Mouse (Mus musculus): ENCODE measurements at regions not wholly inside any gene's neighbourhood (a gene's known extent, or its start where the extent isn't known, plus 50 kb on each side); places are given as distances from the start of the nearest gene placed in this dataset.

DNA sequence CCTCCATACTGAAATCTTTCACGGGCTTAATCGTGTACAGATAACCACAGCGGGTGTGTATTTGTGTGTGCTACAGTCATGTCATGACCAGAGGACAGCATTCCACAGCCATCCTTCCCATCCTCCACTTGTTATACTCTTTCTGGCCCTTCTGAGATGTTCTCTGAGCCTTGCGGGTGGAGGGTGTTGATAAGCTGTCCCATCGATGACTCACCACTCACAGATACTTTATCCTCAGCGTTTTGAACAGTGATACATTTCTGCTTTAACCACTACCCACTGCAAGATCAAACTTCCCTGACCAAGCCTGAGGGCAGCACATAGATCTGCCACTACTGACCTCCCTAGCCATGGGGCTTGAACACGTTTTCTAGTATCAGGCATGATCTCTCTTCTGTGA is 274.3 kb upstream of the Rtl1 start:
- 79% methylated on average over 7 of the region's 7 CpGs for WGBS
- Histone ChIP-seq H3K4me1 (ENCODE audit: control insufficient read depth, insufficient read depth, low read length) (no peaks in the 10 kb centered on the region), H3K4me3 (replicated peaks; ENCODE audit: control insufficient read depth, low read depth, low read length) (no peak overlapping the region), H3K27ac (ENCODE audit: control insufficient read depth, insufficient read depth, low read depth, low read length, poor library complexity) (no peak overlapping the region)
- TF ChIP-seq CTCF (IDR thresholded peaks at IDR 0.05; ENCODE audit: control insufficient read depth, insufficient read depth, low read length) (no peak), POLR2A (IDR thresholded peaks at IDR 0.05; ENCODE audit: borderline replicate concordance, control insufficient read depth, low read depth, low read length) (no peak)

DNA sequence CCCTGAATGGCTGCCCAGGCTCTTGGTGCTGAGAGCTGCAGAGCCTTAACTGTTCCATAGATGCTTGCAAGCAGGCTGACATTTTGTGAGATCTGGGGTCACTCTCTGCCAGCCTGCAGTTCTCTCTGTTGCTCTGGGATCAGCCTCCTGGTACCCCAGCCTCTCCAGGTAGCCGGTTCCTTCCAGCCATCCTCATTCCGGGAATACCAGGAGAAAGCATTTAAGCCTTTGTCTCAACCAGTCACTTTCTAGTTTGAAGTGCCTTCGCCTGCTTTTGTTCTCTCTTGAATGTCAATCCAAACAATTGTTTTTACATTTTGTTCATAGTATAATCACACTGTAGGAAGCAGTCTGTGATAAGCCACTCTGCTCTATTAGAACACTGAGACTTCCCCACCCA is 281.0 kb upstream of the Rtl1 start:
- no peak for TF ChIP-seq CTCF (IDR thresholded peaks at IDR 0.05; ENCODE audit: control insufficient read depth, insufficient read depth, low read length)
- TF ChIP-seq POLR2A (IDR thresholded peaks at IDR 0.05; ENCODE audit: borderline replicate concordance, control insufficient read depth, low read depth, low read length): no peak
- Histone ChIP-seq H3K27ac (ENCODE audit: control insufficient read depth, insufficient read depth, low read depth, low read length, poor library complexity) (no peak overlapping the region), H3K4me3 (replicated peaks; ENCODE audit: control insufficient read depth, low read depth, low read length) (no peak overlapping the region), H3K4me1 (ENCODE audit: control insufficient read depth, insufficient read depth, low read length) (no peaks in the 10 kb centered on the region)
- 73% methylated on average over 3 of the region's 3 CpGs for WGBS

DNA sequence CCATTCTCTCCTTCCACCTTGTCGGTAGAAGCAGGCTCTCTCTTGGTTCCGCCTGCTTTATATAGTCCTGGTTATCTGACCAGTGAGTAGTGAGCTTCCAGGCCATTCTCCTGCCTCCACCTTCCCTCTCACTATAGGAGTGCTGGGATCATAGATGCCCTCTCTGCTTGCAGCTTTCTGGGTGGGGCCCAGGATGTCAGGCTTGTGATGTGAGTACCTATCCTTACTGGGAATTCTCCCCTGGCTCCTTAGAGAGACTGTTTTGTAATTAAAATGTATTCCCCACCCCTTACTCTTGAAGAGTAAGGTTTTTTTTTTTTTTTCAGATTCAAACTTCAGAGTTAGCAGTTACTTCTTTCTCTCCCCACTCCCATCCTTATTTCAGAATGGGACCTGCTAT is 291.1 kb upstream of the Rtl1 start:
- no peak overlapping the region for H3K4me3 ChIP-seq (replicated peaks; ENCODE audit: control insufficient read depth, low read depth, low read length)
- no peak for TF ChIP-seq CTCF (IDR thresholded peaks at IDR 0.05; ENCODE audit: control insufficient read depth, insufficient read depth, low read length)
- no peak for TF ChIP-seq POLR2A (IDR thresholded peaks at IDR 0.05; ENCODE audit: borderline replicate concordance, control insufficient read depth, low read depth, low read length)
- H3K27ac ChIP-seq (ENCODE audit: control insufficient read depth, insufficient read depth, low read depth, low read length, poor library complexity): no peak overlapping the region
- WGBS: 71% methylated on average over 2 of the region's 2 CpGs
- H3K4me1 ChIP-seq (ENCODE audit: control insufficient read depth, insufficient read depth, low read length): no peaks in the 10 kb centered on the region; the same call in 1 of the 2 replicates

DNA sequence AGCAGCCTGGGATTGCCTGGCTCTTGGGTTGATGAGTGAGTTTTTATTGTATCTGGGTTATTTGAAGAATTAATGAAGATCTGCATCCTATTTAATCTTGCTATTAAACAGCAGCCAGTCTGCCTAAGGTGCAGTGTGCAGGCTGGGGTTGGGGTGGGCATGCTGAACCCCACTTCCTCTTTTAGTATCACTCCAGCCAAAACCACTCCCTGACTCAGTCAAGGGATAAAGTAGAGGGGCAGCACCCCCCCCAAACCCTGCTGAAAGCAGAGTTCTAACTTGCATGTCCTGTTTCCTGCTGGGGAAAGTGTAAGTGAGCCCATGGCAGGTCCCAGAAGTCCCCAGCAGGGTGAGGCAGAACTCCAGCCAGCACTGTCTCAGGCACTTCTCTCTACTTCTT is 292.7 kb upstream of the Rtl1 start:
- no peak overlapping the region for H3K4me3 ChIP-seq (replicated peaks; ENCODE audit: control insufficient read depth, low read depth, low read length)
- no peak for TF ChIP-seq CTCF (IDR thresholded peaks at IDR 0.05; ENCODE audit: control insufficient read depth, insufficient read depth, low read length)
- no peak for TF ChIP-seq POLR2A (IDR thresholded peaks at IDR 0.05; ENCODE audit: borderline replicate concordance, control insufficient read depth, low read depth, low read length)
- H3K4me1 ChIP-seq (ENCODE audit: control insufficient read depth, insufficient read depth, low read length): no peaks in the 10 kb centered on the region; the same call in 1 of the 2 replicates
- no peak overlapping the region for H3K27ac ChIP-seq (ENCODE audit: control insufficient read depth, insufficient read depth, low read depth, low read length, poor library complexity)

DNA sequence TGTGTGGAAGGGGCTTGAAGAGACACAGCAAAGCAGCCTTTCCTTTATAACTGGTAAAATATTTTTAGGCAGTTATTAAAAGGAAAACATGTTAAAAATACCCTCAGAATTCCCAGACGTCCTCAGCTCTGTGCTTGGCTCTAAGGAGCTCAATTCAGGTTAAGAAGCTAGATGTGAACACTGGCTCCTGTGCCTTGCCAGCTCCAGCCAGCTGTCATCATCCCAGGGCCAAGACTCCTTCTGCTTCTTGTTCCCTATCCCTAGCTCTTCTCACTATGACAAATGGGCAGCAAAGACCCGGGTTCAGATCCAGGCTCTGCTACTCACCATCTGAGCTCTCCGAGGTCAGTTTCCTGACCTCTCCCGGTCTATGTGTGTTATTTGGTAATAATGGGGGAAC is 293.5 kb upstream of the Rtl1 start:
- WGBS: 72% methylated on average over 4 of the region's 4 CpGs
- H3K4me3 ChIP-seq (replicated peaks; ENCODE audit: control insufficient read depth, low read depth, low read length): no peak overlapping the region
- TF ChIP-seq CTCF (IDR thresholded peaks at IDR 0.05; ENCODE audit: control insufficient read depth, insufficient read depth, low read length): no peak
- no peak for TF ChIP-seq POLR2A (IDR thresholded peaks at IDR 0.05; ENCODE audit: borderline replicate concordance, control insufficient read depth, low read depth, low read length)
- H3K27ac ChIP-seq (ENCODE audit: control insufficient read depth, insufficient read depth, low read depth, low read length, poor library complexity): no peak overlapping the region
- H3K4me1 ChIP-seq (ENCODE audit: control insufficient read depth, insufficient read depth, low read length): no peaks in the 10 kb centered on the region

DNA sequence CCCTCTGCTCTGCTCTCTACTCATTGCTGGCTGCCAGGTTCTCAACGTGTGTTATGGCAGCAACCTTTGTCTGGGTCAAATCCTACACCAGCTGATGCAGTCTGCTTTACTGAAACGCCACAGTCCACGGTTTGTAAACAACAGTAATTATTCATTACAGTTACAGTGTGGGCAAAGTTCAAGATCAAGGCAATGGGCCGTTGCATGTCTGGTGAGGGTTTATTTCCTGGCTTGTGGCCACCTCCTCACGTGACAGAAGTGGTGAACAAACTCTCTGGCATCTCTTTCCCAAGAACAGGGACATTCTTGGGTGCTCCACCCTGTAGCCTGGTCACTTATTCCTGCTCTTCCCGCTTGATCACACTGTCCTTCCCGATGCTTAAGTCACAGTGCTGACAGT is 295.3 kb upstream of the Rtl1 start:
- TF ChIP-seq POLR2A (IDR thresholded peaks at IDR 0.05; ENCODE audit: borderline replicate concordance, control insufficient read depth, low read depth, low read length) (no peak), CTCF (IDR thresholded peaks at IDR 0.05; ENCODE audit: control insufficient read depth, insufficient read depth, low read length) (no peak)
- Histone ChIP-seq H3K4me1 (ENCODE audit: control insufficient read depth, insufficient read depth, low read length) (no peaks in the 10 kb centered on the region), H3K4me3 (replicated peaks; ENCODE audit: control insufficient read depth, low read depth, low read length) (no peak overlapping the region), H3K27ac (ENCODE audit: control insufficient read depth, insufficient read depth, low read depth, low read length, poor library complexity) (no peak overlapping the region)
- WGBS: 55% methylated on average over 7 of the region's 7 CpGs

DNA sequence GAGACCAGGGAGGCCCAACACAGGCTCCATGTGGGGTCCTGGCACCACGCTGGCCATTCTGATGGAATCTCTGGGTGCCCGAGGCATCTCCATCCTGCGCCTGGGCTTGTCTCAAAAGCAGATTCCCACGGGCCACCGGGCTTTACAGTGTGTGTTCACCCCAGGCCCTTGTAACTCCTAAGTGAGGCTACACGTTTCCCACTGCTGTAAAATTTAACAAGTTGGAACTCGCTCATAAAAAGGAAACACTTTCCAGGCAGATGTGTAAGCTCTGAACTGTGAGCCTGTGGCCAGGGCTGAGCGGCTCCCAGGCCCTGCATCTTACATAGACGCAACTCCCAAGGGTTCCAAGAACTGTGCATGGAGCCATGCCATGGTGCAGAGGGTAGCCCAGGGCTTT is 296.3 kb upstream of the Rtl1 start:
- 85% methylated on average over 9 of the region's 9 CpGs for WGBS

DNA sequence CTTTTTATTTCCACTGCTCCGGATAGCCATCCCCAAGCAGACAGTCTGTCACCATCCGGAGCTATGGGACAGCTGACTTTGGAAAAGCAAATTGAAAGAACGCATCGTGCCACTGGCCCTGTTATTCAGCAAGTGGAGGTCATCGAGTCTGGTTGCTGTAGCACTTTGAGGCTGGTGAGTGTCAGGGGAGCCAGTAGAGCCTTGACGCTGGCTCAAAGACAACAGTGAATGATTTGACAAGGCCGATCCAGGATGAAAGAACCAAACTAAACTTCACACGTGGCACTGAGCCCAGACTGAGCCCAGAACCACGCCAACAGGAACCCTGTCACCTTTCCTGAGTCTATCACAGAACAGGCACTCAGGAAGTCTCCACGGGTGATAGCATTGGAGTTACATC is 296.8 kb upstream of the Rtl1 start:
- Histone ChIP-seq H3K27ac (ENCODE audit: control insufficient read depth, insufficient read depth, low read depth, low read length, poor library complexity) (no peak overlapping the region), H3K4me1 (ENCODE audit: control insufficient read depth, insufficient read depth, low read length) (no peaks in the 10 kb centered on the region), H3K4me3 (replicated peaks; ENCODE audit: control insufficient read depth, low read depth, low read length) (no peak overlapping the region)
- 67% methylated on average over 10 of the region's 10 CpGs for WGBS
- TF ChIP-seq CTCF (IDR thresholded peaks at IDR 0.05; ENCODE audit: control insufficient read depth, insufficient read depth, low read length): no peak
- TF ChIP-seq POLR2A (IDR thresholded peaks at IDR 0.05; ENCODE audit: borderline replicate concordance, control insufficient read depth, low read depth, low read length): no peak

More for the DNA sequence above, 296.3 kb upstream of the Rtl1 start:
- H3K27ac ChIP-seq (ENCODE audit: control insufficient read depth, insufficient read depth, low read depth, low read length, poor library complexity): no peak overlapping the region
- TF ChIP-seq POLR2A (IDR thresholded peaks at IDR 0.05; ENCODE audit: borderline replicate concordance, control insufficient read depth, low read depth, low read length) (no peak), CTCF (IDR thresholded peaks at IDR 0.05; ENCODE audit: control insufficient read depth, insufficient read depth, low read length) (no peak)
- H3K4me1 ChIP-seq (ENCODE audit: control insufficient read depth, insufficient read depth, low read length): no peaks in the 10 kb centered on the region
- no peak overlapping the region for H3K4me3 ChIP-seq (replicated peaks; ENCODE audit: control insufficient read depth, low read depth, low read length)

DNA sequence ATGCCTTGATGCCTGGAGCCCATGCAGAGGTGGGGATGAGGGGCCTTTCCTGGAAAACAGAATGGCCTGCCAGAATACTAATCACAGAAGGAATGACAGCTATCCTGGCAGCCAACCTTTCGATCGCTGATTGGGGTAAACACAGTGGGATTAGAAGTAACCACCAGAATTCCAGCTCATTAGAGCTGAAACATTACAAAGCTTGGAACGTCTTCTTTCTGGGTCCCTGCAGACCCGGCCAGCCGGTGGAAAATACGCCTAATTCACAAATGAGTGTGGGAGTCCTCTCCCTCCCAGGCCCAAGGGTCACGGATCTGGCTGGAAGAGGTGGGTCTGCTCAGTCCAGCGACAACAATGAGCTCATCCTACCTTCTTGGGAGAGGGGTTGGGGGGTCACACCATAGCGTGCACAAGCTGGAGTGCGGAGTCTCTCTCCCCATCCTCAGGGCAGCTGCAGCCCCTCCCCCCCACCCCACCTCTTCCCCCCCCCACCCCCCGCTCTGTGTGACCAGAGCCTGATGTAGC is 297.8 kb upstream of the Rtl1 start:
- Histone ChIP-seq H3K4me3 (replicated peaks; ENCODE audit: control insufficient read depth, low read depth, low read length) (no peak overlapping the region), H3K27ac (ENCODE audit: control insufficient read depth, insufficient read depth, low read depth, low read length, poor library complexity) (no peak overlapping the region), H3K4me1 (ENCODE audit: control insufficient read depth, insufficient read depth, low read length) (no peaks in the 10 kb centered on the region)
- WGBS: 78% methylated on average over 11 of the region's 11 CpGs
- TF ChIP-seq CTCF (IDR thresholded peaks at IDR 0.05; ENCODE audit: control insufficient read depth, insufficient read depth, low read length): no peak
- TF ChIP-seq POLR2A (IDR thresholded peaks at IDR 0.05; ENCODE audit: borderline replicate concordance, control insufficient read depth, low read depth, low read length): no peak

Measured in bone marrow, adult 2 months (tissue).